Mouse (Mus musculus): ENCODE measurements at regions not wholly inside any gene's neighbourhood (a gene's known extent, or its start where the extent isn't known, plus 50 kb on each side); places are given as distances from the start of the nearest gene placed in this dataset.

- no peak overlapping the region for H3K27ac ChIP-seq
- H3K4me3 ChIP-seq: no peak overlapping the region
- TF ChIP-seq CTCF (conservative IDR thresholded peaks at IDR 0.05): no peak
- peak in 1 of 2 experiments; percentile 46 for DNase-seq (ENCODE audit: low spot score in 2 of 2)
Observed at GRCm38 (mm10) chr4:51448978-51449377, 232.5 kb downstream of the Cylc2 start.
